Mouse (Mus musculus): ENCODE measurements around the gene Ghr. TPM values are rescaled to one million over a fixed set of nuclear protein-coding genes. Genes with fewer than 3 reads are reported as not detected.

Ghr gene
- polyA plus RNA-seq, 1 experiment: 21.3 TPM

DNA sequence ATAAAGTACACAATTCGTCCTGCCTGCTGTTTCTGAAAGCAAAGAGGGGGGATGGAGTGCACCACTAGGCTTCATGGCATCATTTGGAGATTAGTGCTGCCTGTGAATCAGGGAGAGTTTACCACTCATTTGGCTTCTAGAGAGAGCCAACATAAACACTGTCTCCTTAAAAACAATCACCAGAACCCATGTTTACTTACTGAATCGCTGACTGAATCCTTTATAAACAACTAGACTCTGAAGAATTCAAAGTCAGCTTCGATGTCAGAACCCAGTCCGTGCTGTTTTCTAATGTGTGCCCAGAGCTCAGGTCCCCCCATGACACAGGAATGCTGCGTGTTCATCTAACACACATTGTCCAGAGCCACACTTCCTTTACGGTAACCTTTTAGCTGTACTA, 201.9 kb downstream of the Ghr start:
- H3K79me2 ChIP-seq (ENCODE audit: control insufficient read depth, insufficient read depth): no peaks in the 10 kb centered on the region
- no peak overlapping the region for H3ac ChIP-seq (ENCODE audit: control insufficient read depth, insufficient read length)
- no peak overlapping the region for H3K4me2 ChIP-seq (ENCODE audit: low read depth)
- H3K36me3 ChIP-seq (ENCODE audit: control insufficient read depth, insufficient read depth): no peaks in the 10 kb centered on the region
- H3K27me3 ChIP-seq (ENCODE audit: control insufficient read depth, insufficient read depth, insufficient read length): no peaks in the 10 kb centered on the region
- TF ChIP-seq TCF12 (IDR thresholded peaks at IDR 0.05; ENCODE audit: insufficient read depth, poor library complexity, severe bottlenecking) (no peak), SRF (IDR thresholded peaks at IDR 0.05; ENCODE audit: control insufficient read depth, insufficient read length, low read depth) (no peak), POLR2AphosphoS2 (IDR thresholded peaks at IDR 0.05; ENCODE audit: insufficient read length, low read depth) (no peak), E2F4 (IDR thresholded peaks at IDR 0.05; ENCODE audit: insufficient read depth) (no peak), POLR2A (IDR thresholded peaks at IDR 0.05; ENCODE audit: insufficient read length, low read depth) (no peak), USF1 (IDR thresholded peaks at IDR 0.05; ENCODE audit: low read depth) (no peak), MYOD1 (IDR thresholded peaks at IDR 0.05; ENCODE audit: control insufficient read depth in 1 of 3, insufficient read length in 2 of 3, low read depth in 2 of 3) (no peak), MAX (IDR thresholded peaks at IDR 0.05; ENCODE audit: low read depth) (no peak), CEBPB (IDR thresholded peaks at IDR 0.05; ENCODE audit: insufficient read depth, poor library complexity, severe bottlenecking) (no peak), MYOG (IDR thresholded peaks at IDR 0.05; ENCODE audit: control insufficient read depth in 1 of 3, insufficient read depth in 1 of 3, insufficient read length in 2 of 3, low read depth in 2 of 3) (no peak), TCF3 (IDR thresholded peaks at IDR 0.05; ENCODE audit: insufficient read length, low read depth) (no peak), REST (IDR thresholded peaks at IDR 0.05; ENCODE audit: insufficient read depth, insufficient read length) (no peak)
- no peak overlapping the region for H3K4me3 ChIP-seq

DNA sequence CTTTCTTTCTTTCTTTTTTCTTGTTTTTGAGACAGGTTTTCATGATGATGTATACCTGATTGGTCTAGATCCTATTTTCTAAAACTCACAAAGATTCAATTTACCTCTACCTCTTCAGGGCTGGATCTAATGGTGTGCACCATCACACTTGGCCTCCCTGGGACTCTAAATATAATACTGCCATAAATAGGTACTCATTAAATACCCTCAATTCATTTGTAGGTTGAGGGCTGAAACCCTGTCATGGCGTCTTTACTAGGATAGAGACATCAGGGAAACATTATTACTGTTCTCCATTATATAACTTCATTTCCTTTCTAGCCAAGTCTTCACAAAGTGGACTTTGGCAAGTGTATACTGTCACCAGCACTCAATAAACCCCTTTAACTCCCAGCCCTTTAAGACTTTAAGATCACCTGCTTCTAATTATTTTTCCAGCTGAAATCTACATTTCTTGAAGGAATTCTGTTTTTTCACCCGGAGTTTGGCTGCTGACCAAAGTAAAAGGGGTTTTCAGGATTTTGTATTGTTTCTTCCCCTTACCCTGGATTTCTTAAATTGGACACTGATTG, 214.9 kb downstream of the Ghr start:
- no peak overlapping the region for H3K4me3 ChIP-seq
- no peaks in the 10 kb centered on the region for H3K36me3 ChIP-seq (ENCODE audit: control insufficient read depth, insufficient read depth)
- no peak overlapping the region for H3ac ChIP-seq (ENCODE audit: control insufficient read depth, insufficient read length)
- H3K4me2 ChIP-seq (ENCODE audit: low read depth): no peak overlapping the region
- TF ChIP-seq REST (IDR thresholded peaks at IDR 0.05; ENCODE audit: insufficient read depth, insufficient read length) (no peak), SRF (IDR thresholded peaks at IDR 0.05; ENCODE audit: control insufficient read depth, insufficient read length, low read depth) (no peak), POLR2A (IDR thresholded peaks at IDR 0.05; ENCODE audit: insufficient read length, low read depth) (no peak)
- H3K27me3 ChIP-seq (ENCODE audit: control insufficient read depth, insufficient read depth, insufficient read length): no peaks in the 10 kb centered on the region
- H3K79me2 ChIP-seq (ENCODE audit: control insufficient read depth, insufficient read depth): no peaks in the 10 kb centered on the region

DNA sequence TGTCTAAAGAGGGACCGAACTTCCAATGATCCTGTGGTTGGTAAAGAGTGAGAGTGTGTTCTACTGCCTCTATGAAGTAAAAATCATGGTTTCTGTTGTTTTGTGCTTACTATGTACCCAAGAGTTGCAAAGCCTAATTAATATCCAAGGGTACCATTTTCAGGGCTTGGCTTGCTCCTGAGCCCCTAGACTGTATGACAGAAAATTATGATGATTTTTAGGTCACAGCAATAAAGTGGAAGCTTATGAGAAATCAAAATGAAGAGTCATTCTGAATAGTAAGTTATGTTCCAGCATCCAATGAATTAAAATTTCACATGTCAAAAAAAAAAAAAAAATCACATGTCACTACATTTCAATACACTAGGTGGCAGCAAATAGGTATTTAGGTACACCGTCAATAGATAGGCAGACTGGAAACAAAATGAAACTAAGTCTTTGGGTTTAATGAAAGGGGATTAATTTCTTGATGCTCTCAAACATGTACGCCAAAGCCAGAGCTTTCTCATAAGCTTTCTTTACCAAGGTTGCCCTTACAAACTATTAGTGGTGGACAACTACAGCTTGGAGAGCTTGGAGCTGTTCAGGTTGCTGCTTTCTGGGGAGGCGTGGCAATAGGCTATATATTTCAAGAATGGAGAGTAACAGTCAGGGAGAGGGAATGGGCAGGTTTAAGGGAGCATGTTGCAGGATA, 227.1 kb downstream of the Ghr start:
- H3ac ChIP-seq (ENCODE audit: control insufficient read depth, insufficient read length): no peak overlapping the region
- H3K4me3 ChIP-seq: peak overlapping the region; percentile 5
- TF ChIP-seq REST (IDR thresholded peaks at IDR 0.05; ENCODE audit: insufficient read depth, insufficient read length): no peak
- peak; percentile 19 for TF ChIP-seq USF1 (IDR thresholded peaks at IDR 0.05; ENCODE audit: low read depth)
- no peak for TF ChIP-seq MYOG (IDR thresholded peaks at IDR 0.05; ENCODE audit: control insufficient read depth in 1 of 3, insufficient read depth in 1 of 3, insufficient read length in 2 of 3, low read depth in 2 of 3)
- no peaks in the 10 kb centered on the region for H3K36me3 ChIP-seq (ENCODE audit: control insufficient read depth, insufficient read depth)
- H3K79me2 ChIP-seq (ENCODE audit: control insufficient read depth, insufficient read depth): no peaks in the 10 kb centered on the region
- no peaks in the 10 kb centered on the region for H3K27me3 ChIP-seq (ENCODE audit: control insufficient read depth, insufficient read depth, insufficient read length)
- H3K4me2 ChIP-seq (ENCODE audit: low read depth): peak overlapping the region; percentile 78

DNA sequence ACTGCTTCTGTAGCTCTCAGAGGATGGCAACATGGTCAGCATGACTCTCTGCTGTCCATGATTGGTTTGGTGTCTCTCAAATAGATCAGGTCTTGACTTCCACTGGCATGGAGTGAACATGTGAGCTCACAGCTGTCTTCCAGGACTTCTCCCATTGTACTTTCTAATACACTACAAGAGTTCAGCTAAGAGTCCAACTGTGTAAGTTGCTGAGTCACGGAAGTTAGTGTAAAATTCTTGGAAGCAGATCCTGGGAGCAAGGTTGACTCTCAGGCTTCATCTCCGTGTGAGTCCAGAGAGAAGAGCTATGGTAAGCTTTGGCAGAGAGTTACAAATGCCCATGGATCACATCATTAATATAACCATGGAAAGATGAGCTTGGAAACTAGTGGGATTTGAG, 229.6 kb downstream of the Ghr start:
- H3K36me3 ChIP-seq (ENCODE audit: control insufficient read depth, insufficient read depth): no peaks in the 10 kb centered on the region
- H3ac ChIP-seq (ENCODE audit: control insufficient read depth, insufficient read length): no peak overlapping the region
- no peak overlapping the region for H3K4me3 ChIP-seq
- H3K4me2 ChIP-seq (ENCODE audit: low read depth): no peak overlapping the region
- no peaks in the 10 kb centered on the region for H3K79me2 ChIP-seq (ENCODE audit: control insufficient read depth, insufficient read depth)
- H3K27me3 ChIP-seq (ENCODE audit: control insufficient read depth, insufficient read depth, insufficient read length): no peaks in the 10 kb centered on the region
- TF ChIP-seq MAX (IDR thresholded peaks at IDR 0.05; ENCODE audit: low read depth) (no peak), POLR2A (IDR thresholded peaks at IDR 0.05; ENCODE audit: insufficient read length, low read depth) (no peak), USF1 (IDR thresholded peaks at IDR 0.05; ENCODE audit: low read depth) (no peak)

DNA sequence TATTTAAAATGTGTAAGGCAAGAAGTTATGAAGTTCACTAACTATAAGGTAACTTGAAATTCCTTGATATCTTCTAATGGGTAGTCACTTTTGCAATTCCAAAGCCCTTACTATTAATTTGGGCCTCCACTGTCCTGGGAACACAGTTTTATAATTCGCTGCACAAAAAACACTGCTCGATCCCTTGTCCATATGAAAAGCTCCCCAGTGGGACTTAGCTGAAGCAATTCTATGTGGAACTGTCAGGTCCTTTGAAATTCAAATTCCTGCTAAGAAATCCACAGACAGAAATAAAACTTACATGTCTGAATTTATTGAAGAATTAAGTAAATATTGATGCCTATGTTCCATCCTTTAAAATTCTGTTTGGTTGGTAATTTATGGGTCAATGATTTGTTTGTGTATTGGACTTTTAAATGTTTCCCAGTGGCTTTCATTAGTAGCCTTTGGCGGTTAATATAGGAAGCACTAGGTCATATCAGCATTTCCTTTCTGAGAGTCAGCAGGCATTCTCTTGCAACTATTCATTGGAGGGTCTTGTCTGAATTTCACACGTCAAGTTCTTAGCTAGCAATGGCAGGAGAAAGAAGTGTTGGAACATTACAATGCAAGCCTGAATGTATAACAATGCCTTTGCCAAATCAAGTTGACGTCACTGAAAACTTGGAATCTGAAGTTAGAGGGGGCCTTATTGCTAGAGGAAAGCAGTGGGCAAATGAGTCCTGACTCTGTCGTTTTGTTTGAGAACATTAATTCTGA, 233.8 kb downstream of the Ghr start:
- Histone ChIP-seq H3K4me2 (ENCODE audit: low read depth) (no peak overlapping the region), H3K4me3 (no peak overlapping the region), H3ac (ENCODE audit: control insufficient read depth, insufficient read length) (no peak overlapping the region), H3K27me3 (ENCODE audit: control insufficient read depth, insufficient read depth, insufficient read length) (no peaks in the 10 kb centered on the region), H3K79me2 (ENCODE audit: control insufficient read depth, insufficient read depth) (no peaks in the 10 kb centered on the region), H3K36me3 (ENCODE audit: control insufficient read depth, insufficient read depth) (no peaks in the 10 kb centered on the region)
- no peak for TF ChIP-seq USF1 (IDR thresholded peaks at IDR 0.05; ENCODE audit: low read depth)
- TF ChIP-seq E2F4 (IDR thresholded peaks at IDR 0.05; ENCODE audit: insufficient read depth): no peak
- TF ChIP-seq REST (IDR thresholded peaks at IDR 0.05; ENCODE audit: insufficient read depth, insufficient read length): no peak
- TF ChIP-seq MYOD1 (IDR thresholded peaks at IDR 0.05; ENCODE audit: control insufficient read depth in 1 of 3, insufficient read length in 2 of 3, low read depth in 2 of 3): no peak
- no peak for TF ChIP-seq MAX (IDR thresholded peaks at IDR 0.05; ENCODE audit: low read depth)
- TF ChIP-seq CEBPB (IDR thresholded peaks at IDR 0.05; ENCODE audit: insufficient read depth, poor library complexity, severe bottlenecking): no peak
- TF ChIP-seq TCF3 (IDR thresholded peaks at IDR 0.05; ENCODE audit: insufficient read length, low read depth): no peak
- no peak for TF ChIP-seq TCF12 (IDR thresholded peaks at IDR 0.05; ENCODE audit: insufficient read depth, poor library complexity, severe bottlenecking)
- TF ChIP-seq POLR2A (IDR thresholded peaks at IDR 0.05; ENCODE audit: insufficient read length, low read depth): no peak

All from myocyte (in vitro differentiated cells).